Mouse (Mus musculus) cerebellum, postnatal 10 days (tissue): ENCODE results near the gene Nup85.

ENCODE experiments used
- DNase-seq, 2 experiments: peaks; one replicate each; pipeline ENCODE4 v3.0.0; 2021; ENCODE audit warnings: mixed read lengths in 2 of 2

Gene Nup85

GRCm38 (mm10) chr11:115614346-115615107 lies 50.3 kb downstream of the Nup85 start:
- peak; percentile 51 to 56 for DNase-seq

- DNase-seq = peak; percentile 26 to 37
These were observed 51.0 kb downstream of the Nup85 start for GRCm38 (mm10) chr11:115615108-115615825.

- DNase-seq = peak; percentile 40 to 44
These were observed 51.6 kb downstream of the Nup85 start for GRCm38 (mm10) chr11:115615875-115616274.

GRCm38 (mm10) chr11:115616371-115616770 lies 52.1 kb downstream of the Nup85 start:
- DNase-seq = no peak

GRCm38 (mm10) chr11:115616893-115617292 lies 52.7 kb downstream of the Nup85 start:
- DNase-seq = no peak

GRCm38 (mm10) chr11:115618001-115618400 lies 53.8 kb downstream of the Nup85 start:
- no peak for DNase-seq

- DNase-seq = no peak
These were observed 54.7 kb downstream of the Nup85 start for GRCm38 (mm10) chr11:115618732-115619516.

- no peak for DNase-seq
These were observed 55.7 kb downstream of the Nup85 start for GRCm38 (mm10) chr11:115619949-115620348.

GRCm38 (mm10) chr11:115623487-115624070 lies 59.3 kb downstream of the Nup85 start:
- DNase-seq = peak in 1 of 2 experiments; percentile 54

GRCm38 (mm10) chr11:115625877-115626276 lies 61.6 kb downstream of the Nup85 start:
- peak; percentile 49 to 51 for DNase-seq

- DNase-seq = no peak
These were observed 62.8 kb downstream of the Nup85 start for GRCm38 (mm10) chr11:115626824-115627616.

- DNase-seq = peak; percentile 99 to 100
These were observed 63.7 kb downstream of the Nup85 start, which contains the start of gene Slc25a19 for GRCm38 (mm10) chr11:115627705-115628464. Gene Slc25a19, minus strand, starts transcription at chr11:115628295.

- DNase-seq = no peak
These were observed 64.3 kb downstream of the Nup85 start for GRCm38 (mm10) chr11:115628465-115629101.

GRCm38 (mm10) chr11:115629734-115630531 lies 65.7 kb downstream of the Nup85 start:
- no peak for DNase-seq

GRCm38 (mm10) chr11:115630532-115631504 lies 66.6 kb downstream of the Nup85 start:
- no peak for DNase-seq

GRCm38 (mm10) chr11:115631505-115631890 lies 67.3 kb downstream of the Nup85 start:
- peak; percentile 64 to 72 for DNase-seq

- no peak for DNase-seq
These were observed 68.0 kb downstream of the Nup85 start for GRCm38 (mm10) chr11:115632247-115632646.

GRCm38 (mm10) chr11:115632862-115633261 lies 68.6 kb downstream of the Nup85 start:
- DNase-seq = no peak
